Mouse (Mus musculus) left cerebral cortex, postnatal 10 days (tissue): ENCODE data around the gene Itm2c. TPM values are rescaled to one million over a fixed set of nuclear protein-coding genes. Genes with fewer than 3 reads are reported as not detected.

Source experiments
- DNase-seq, 2 experiments: peaks; one replicate each; pipeline ENCODE4 v3.0.0; 2021 to 2022; ENCODE audit warnings: low spot score in 2 of 2, mixed read lengths in 1 of 2; ENCODE audit errors: extremely low spot score in 1 of 2
- intact Hi-C: fragments of 180-260 bp; cut with DNase I; formaldehyde crosslinking; loops from one replicate; pipeline ENCODE4 v1.15.1; 2025
- total RNA-seq, 2 experiments: library from RNA; stranded (reverse); gene quantifications; 2 replicates each; pipeline ENCODE4 v1.2.3; 2021

Itm2c gene
- 100 to 1,000 TPM; 258 to 275 TPM for total RNA-seq

DNA sequence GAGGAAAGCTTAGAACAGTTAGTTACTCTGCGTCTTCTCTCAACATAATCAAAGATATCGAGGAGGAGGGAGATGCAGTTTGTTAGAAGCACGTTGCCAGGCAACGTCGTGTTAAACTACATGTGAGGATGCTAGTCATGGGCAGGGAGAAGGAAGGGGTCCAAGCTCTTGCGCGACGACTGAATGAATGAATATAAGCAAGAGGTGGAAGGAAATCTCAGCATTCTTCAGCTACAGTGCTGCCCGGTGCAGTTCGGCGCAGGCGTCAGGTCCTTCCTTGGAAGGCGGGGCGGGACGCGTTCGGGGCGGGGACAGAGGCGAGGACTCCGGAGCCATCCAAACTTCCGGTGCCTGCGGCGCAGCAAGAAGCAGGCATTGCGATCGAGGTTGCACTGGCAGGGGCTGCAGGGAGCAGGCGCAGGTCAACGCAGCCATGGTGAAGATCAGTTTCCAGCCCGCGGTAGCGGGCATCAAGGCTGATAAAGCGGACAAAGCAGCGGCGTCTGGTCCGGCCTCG is at the start of gene Itm2c:
TSS of gene Itm2c (plus strand) at position 51 of the 517 bp plus-strand sequence.
- DNase-seq = peak; percentile 87 to 95
- intact Hi-C loops = loop anchor here (2.0 kb wide), 1 partner anchor 41 kb away; no protein-coding TSS in a partner anchor

DNA sequence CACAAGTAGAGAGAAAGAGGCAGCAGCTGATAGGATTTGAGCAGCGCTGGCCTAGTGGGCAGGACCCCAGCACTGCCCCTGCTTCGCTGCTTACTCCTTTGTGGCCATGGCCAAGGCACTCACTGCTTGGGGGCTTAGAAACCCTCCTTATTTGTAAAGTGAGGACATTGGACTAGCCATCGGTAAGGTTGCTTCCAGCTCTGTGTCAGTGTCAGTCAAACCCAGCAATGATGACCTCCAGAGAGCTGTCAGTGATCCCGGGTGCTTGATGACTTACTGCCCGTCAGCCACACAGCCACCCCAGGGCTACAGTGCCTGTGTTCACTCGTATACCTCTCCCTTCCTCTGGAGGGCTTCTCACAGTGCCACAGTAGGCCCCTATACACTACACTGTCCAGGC is 49.1 kb upstream of the Itm2c start:
- intact Hi-C loops = no loop called here

DNA sequence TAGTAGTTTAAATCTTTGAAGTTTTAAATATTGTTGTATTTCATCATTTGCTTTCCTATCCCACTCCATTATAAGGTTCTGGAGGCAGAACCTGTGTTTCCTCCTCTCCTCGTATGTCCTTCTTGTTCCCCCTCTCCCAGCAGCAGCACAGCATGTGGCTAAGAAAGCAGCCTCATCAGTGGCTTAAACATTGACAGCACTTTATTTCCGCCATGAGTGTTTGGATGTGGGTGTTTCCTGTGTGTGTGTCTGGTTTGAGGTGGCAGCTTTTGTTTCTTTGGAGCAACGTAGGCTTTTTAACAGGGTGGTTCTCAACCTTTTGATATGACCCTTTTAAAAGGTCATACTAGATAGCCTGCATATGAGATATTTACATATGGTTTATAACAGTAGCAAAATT is 48.6 kb upstream of the Itm2c start:
- intact Hi-C loops = no loop called here
- DNase-seq = no peak

More for the DNA sequence above, 49.1 kb upstream of the Itm2c start:
- DNase-seq = no peak

DNA sequence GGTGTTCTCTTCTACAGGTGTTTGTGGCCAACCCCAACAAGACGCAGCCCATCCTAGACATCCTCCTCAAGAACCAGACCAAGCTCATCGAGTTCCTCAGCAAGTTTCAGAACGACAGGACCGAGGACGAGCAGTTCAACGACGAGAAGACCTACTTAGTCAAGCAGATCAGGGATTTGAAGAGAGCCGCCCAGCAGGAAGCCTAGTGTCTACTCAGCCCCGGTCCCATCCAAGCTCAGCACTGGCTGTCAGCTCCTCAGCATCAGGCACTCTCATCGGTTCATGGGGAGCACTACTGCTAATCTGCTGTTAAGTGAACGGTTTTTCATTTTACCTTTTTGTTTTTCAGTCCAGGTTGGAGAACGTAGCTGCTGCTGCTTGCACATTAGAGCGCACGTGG is 45.1 kb upstream of the Itm2c start:
- no peak for DNase-seq
- intact Hi-C loops = no loop called here

DNA sequence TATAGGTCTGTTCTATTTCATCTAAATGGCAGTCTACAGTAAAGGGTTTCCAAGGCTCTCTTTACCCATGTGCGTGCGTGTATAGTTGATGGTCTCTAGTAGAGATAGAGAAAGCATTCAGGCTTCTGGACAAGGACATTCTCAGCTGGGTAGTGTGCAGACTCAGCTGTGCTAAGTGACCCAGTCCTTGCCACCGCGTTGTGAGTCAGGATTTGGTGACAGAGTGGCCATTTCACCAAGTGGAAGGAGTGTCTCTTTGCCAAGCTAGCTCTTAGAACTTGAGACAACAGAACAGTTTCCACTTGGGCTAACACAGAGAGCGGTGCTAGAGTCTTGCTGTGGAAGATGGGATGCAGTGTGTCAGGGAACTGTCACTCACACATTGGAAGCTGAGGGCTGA is 43.2 kb upstream of the Itm2c start:
- intact Hi-C loops = loop anchor here (10.0 kb wide), 1 partner anchor 84 kb away; no protein-coding TSS in a partner anchor
- DNase-seq = no peak

DNA sequence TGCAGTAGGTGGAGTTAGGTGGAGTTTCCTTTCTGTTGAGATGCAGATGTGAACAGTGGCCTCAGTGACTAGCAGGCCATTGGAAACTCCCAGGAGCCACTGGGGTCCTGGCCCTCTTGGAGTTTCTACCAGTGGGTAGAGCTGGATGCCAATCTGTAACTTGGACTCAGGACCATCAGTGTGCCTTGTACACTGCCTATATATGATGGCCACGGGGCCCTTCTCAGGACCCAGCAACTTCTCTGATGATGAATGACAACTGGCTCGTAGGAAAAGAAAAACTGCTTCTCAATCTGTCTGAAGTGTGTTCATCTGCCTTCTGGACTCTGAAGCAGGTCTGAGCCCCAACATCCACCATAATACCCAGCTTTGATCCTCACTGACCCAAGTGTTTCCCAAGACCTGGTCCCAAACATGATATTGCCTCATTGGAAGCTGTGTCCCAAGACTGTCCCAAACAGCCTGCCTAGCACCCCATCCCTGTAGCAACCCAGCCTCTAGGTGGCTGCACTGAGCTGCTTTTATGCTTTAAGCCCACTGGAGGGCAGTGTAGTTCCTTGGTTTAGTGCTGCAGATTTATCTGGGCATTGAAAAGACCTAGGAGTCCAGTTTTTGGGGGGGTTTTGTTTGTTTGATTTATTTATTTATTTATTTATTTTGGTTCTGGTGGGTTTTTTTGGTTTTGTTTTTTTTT is 40.9 kb upstream of the Itm2c start:
- intact Hi-C loops = loop anchor here (2.0 to 10.0 kb wide), 3 partner anchors 42 to 156 kb away; partner anchors contain the start of gene Itm2c
- DNase-seq = peak; percentile 70 to 71

DNA sequence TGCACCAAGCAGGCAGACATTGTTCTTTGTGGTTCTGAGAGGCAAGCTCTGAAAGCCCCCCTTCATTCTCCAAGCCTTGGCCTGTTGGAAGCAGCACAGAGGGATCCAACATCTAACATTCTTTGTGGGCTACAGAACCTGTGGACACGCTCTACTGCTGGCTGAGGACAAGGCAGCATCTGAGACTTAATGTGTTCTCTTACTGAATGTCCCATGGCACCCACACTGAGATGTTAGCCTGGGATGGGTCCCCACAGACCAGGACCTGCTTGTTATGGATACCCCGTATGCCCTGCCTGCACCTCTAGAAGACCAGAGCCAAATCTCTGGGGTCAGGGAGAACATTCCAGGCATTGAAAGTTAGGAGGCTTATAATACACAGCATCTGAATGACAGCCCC is 40.2 kb upstream of the Itm2c start:
- intact Hi-C loops = loop anchor here (2.0 to 10.0 kb wide), 3 partner anchors 41 to 155 kb away; partner anchors contain the start of gene Itm2c
- DNase-seq = no peak

DNA sequence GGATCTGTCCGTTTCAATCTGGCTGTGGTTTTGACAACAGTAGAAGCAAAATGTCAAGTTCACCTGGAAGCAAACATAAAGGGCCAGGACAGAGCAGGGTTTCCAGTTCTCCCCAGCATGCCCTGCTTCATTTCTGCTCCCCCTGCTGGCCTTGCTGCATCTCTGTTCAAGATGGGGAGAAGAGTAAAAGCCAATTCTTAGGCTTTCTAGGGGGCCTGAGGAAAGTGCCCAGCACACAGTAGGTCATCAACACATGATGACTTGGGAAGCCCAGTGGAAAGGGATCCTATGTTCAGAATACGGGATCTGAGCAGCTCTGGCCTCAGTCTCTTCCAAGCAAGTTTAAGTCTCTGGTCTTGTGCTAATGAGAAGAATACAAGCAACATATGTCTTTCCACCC is 39.6 kb upstream of the Itm2c start:
- intact Hi-C loops = loop anchor here (10.0 kb wide), 1 partner anchor 80 kb away; no protein-coding TSS in a partner anchor

DNA sequence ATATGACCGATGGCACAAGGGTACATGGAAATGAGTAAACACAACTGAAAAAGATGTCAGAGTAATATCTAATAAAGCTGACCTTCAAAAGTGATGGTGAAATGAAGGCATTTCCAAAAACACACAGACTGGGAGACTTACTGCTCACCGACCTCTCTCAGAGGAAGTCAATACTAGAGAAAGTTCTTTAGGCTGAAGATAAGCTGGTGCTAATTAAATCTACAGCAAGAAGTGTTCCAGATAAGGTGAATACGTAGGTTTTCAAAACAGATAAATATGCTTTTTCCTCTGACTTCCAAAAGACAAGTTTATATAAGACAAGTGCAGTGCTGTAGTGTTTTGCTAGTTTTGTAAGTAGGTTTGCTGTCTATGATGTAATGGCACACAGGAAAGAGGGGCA is 37.8 kb upstream of the Itm2c start:
- intact Hi-C loops = loop anchor here (10.0 kb wide), 1 partner anchor 79 kb away; no protein-coding TSS in a partner anchor

More for the DNA sequence above, 39.6 kb upstream of the Itm2c start:
- no peak for DNase-seq

DNA sequence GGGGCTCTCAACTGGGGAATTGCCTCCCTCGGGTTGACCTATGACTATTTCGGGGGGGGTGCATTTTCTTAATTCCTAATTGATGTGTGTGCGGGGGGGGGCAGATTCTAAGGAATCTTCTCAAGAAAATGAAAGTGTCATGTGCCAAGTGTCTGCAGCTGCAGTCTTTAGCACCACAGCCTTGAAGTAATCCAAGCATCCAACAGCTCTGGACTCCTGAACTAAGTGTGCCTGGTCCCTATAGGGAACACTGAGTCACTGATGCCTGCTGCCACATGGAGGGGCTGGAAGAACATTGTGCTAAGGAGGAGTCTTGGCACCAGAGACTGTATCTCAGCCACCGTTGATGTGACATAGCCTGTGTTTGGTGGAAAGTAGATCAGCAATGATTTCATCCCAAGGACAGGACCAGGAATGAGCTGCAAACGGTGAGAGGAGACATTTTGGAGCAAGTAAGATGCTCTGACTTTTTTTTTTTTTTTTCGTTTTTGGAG is 36.8 kb upstream of the Itm2c start:
- no peak for DNase-seq
- intact Hi-C loops = loop anchor here (10.0 kb wide), 1 partner anchor 77 kb away; no protein-coding TSS in a partner anchor

More for the DNA sequence above, 37.8 kb upstream of the Itm2c start:
- DNase-seq = no peak

DNA sequence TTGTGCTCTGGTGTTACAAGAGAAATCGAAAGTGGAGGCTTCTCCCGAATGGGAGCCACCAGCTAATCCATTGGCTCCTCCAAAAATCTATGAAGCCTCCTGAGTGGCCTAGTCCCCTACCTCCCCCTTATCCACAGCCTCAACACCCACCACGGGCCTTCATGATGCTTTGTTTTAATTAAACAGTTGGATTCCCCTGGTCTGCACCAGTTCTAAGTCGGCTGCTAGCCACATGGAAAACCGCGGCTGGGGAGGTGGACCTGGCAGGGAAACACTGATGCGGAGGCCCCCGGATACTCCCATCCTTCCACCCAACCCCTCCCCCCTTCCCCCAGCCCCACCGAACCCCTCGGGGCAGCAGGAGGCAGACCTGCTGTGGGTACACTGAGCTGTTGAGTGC is 29.7 kb upstream of the Itm2c start:
- peak in 1 of 2 experiments; percentile 63 for DNase-seq
- intact Hi-C loops = no loop called here

DNA sequence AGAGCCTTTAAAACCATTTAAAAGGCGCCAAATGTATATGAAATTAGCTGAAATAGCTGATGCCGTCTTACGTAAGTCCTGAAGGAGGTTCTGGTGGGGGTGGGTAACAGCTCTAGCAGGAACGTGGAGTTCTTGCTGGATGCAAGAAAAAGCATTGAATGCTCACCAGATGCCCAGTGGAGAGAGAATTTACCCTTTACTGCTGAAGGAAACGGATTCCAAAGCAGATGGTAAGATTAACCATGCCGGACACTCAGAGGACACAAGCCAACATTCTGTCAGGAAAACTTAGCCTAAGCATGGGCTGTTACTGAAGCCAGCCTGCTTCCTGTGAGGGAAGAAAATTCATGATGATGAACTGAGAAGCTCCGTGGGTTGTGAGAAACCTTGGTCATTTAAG is 24.1 kb upstream of the Itm2c start:
- peak in 1 of 2 experiments; percentile 55 for DNase-seq
- intact Hi-C loops = no loop called here

DNA sequence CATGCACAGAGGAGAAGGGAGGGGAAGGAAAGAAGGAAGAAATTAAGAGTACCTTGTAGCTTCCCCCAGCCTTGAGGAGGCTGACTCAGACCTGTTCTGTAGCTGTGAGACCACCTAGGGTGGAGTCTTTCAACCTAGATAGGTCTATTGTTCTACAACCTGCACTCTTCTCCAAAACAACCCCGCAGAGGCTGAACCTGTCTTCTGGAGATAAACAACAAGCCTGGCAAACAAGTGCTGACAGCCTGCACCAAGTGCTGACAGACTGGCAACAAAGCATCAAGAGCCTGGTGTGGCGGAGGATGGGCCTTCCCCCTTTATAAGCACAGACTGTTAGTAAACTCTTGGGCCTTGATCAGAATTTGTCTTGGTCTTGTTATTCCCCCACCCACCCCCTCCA is 23.5 kb upstream of the Itm2c start:
- intact Hi-C loops = no loop called here

DNA sequence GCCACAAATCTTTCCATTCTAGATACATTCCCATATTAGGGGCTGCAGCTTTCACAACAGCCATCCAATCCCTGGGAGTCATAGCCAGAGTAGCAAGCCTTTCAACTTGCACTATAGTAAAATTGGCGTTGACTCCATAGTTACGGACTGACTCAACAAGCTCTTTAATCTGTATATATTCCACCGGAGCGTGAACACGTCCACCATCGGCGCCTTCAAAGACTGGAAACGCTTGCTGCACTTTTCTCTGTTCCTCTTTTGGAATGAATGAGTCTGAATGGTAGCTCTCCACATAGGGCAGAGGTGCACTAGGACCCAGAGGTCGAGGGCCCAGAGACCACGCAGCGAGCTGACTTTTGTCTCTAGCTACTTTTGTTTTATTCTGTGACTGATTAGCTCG is 12.1 kb upstream of the Itm2c start:
- no peak for DNase-seq
- intact Hi-C loops = no loop called here

More for the DNA sequence above, 23.5 kb upstream of the Itm2c start:
- DNase-seq = no peak

DNA sequence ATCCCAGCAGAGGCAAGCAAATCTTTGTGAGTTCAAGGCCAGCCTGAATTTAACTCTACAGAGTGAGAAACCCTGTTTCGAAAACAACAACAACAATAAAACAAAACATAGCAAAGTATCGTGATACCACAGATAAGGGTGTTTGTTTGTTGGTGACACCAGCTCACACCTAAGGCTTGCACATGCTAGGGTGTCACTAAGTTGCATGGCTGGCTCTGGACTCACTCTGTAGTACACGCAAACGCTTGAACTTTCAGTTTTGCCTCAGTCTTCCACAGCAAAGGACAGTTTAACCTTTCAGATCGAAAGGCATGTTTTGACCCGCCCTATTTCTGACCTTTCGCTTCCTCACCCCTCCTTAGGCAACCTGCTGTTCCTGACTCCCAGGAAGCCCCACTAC is 6.9 kb upstream of the Itm2c start:
- no peak for DNase-seq
- intact Hi-C loops = no loop called here

DNA sequence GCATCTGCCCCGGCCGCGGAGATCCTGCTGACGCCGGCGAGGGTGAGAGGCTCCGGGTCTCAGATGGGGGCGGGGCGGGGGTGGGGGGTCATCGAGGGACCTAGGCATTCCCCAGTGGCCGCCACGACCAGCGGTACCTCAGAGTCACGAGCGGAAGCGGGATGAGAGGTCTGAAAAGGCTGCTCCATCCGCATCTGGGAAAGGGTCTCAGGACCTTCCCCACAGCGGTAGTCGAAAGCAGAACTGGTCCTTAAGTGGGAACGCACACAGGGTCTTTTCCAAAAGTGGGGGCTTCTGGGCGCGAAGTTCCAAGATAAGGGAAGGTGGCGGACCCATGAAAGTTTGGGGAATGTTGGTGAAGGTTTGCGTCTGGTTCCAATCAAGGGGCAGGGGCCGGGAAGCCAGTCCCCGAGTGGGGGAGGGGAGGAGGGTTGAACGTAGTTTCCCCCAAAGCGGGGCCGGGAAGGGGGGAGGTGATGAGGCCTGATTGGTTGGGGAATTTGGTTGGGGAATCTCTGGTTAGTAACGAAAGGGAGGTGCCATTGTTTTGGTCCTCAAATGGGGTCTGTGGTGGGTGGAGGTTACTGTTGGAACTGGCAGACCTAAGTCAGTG is 773 bp downstream of the Itm2c start:
- peak in 1 of 2 experiments; percentile 86 for DNase-seq
- intact Hi-C loops = loop anchor here (2.0 to 5.0 kb wide), 2 partner anchors 37 to 42 kb away; no protein-coding TSS in a partner anchor

DNA sequence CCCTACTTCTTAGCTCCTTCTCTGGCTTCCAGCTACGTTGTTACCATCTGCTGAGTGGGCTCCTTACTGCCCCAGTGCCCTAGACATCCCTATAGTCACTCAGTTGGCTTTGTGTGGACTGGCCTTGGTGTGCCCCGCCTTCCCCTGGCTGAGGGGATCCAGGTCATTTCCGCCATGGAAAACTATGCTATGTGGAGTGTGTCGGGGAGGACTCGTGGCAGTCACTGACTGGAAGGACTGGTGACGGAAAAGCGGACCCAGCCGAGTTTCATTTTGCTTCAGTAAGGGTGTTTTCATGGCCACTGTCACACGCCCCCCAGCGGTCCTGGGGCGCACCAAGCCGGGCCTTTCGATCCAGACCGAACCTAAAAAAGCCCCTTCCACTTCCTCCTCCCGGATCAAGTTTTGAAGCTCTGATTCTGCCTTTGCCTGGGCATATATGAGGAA is 1.3 kb downstream of the Itm2c start:
- DNase-seq = peak in 1 of 2 experiments; percentile 80
- intact Hi-C loops = loop anchor here (2.0 to 5.0 kb wide), 2 partner anchors 37 to 43 kb away; no protein-coding TSS in a partner anchor

DNA sequence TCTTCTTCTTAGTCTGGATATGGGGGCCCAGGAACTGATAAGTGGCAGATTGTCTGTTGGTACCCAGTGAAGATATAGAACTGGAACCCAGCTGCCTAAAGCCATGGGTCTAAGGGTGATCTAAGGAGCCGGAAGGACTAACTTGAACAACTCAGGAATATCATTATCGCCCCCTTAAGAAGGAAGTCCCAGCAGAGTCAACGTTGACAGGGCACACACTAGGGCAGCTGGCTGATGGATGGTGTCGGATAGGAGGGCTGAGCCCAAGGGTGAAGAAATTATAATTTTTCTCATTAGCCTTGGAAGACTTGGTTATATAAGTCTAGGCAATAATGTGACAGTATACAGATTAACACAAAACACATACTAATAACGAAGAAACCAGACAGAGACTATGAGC is 2.0 kb downstream of the Itm2c start:
- no peak for DNase-seq
- intact Hi-C loops = loop anchor here (5.0 kb wide), 1 partner anchor 36 kb away; no protein-coding TSS in a partner anchor
